Mouse (Mus musculus): ENCODE results near the gene Mid1.

DNA sequence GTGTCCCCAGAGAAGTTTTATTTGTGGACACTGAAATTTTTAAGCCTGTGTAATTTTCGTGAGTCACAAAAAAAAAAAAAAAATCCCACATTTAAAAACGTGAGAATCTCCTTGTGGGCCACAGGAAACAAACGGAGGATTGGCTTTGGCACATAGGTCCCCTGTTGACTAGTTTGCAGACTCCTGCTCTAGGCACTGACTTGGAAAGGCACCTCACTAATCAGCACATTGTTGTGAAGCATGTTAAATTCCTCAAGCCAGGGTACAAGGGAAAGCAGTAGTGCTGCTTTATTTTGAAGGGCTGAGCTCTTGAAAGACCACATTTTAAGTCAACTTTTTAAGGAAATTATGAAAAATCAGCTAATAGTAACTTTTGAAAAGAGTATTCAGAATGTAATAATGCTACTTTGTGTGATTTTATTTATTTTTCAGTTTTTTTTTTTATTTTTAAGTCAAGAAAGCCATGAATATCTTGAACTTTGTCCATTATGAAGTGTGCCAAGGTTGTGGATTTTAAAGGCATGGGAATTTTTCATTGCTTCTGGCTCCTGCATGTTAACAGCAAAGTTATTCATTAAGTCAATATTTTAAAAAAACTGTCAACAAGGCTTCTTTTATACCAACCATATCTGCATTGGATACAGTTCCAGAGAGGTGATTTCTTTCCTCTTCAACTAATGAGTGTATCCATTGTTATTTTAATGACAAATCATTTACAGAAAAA, 214.4 kb downstream of the Mid1 start:
- TF ChIP-seq CTCF (IDR thresholded peaks at IDR 0.05; ENCODE audit: low read depth, low read length) (no peak), TAL1 (conservative IDR thresholded peaks at IDR 0.05; ENCODE audit: low read depth, low read length) (no peak), GATA2 (IDR thresholded peaks at IDR 0.05; ENCODE audit: borderline replicate concordance, low read depth, low read length) (no peak), POLR2AphosphoS5 (IDR thresholded peaks at IDR 0.05; ENCODE audit: insufficient replicate concordance, low read depth, low read length) (no peak), GATA1 (IDR thresholded peaks at IDR 0.05; ENCODE audit: borderline replicate concordance, low read length) (no peak)
